Mouse (Mus musculus) adipocyte (in vitro differentiated cells): ENCODE results near the gene Tnfrsf14.

Experiments
- DNase-seq: peaks from one replicate; pipeline ENCODE4 v3.0.0-alpha.2; 2016; ENCODE audit warnings: low spot score

Tnfrsf14 gene

DNA sequence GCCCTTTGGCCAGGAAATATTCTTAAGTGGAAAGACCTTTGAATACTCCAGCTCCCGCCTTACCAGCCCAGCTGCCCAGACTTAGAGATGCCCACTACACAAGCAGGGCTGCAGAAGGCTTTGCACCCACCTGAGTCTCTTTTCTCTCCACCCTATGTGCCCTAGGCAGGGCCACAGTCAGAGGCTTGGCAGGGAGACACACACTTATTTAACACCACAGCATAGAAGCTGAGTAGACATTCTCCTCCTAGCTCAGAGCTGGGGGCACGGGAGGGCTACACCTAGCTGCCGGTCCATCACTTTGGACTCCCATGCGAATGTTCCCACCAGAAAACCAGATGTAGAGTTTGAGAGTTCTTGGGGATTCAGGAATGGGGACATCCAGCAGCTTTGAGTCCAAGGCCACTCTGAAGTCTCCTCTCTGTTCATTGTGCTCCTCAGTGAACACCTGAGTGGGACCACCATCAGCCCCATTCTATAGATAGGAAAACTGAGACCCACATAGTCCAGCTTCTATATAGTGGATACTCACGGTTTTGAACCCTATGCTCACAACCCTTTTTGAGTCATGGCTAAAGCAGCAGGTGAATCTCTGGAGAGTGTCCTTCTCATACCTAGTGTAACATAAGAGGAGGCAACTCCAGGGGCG lies 20.7 kb upstream of the Tnfrsf14 start:
- no peak for DNase-seq

DNA sequence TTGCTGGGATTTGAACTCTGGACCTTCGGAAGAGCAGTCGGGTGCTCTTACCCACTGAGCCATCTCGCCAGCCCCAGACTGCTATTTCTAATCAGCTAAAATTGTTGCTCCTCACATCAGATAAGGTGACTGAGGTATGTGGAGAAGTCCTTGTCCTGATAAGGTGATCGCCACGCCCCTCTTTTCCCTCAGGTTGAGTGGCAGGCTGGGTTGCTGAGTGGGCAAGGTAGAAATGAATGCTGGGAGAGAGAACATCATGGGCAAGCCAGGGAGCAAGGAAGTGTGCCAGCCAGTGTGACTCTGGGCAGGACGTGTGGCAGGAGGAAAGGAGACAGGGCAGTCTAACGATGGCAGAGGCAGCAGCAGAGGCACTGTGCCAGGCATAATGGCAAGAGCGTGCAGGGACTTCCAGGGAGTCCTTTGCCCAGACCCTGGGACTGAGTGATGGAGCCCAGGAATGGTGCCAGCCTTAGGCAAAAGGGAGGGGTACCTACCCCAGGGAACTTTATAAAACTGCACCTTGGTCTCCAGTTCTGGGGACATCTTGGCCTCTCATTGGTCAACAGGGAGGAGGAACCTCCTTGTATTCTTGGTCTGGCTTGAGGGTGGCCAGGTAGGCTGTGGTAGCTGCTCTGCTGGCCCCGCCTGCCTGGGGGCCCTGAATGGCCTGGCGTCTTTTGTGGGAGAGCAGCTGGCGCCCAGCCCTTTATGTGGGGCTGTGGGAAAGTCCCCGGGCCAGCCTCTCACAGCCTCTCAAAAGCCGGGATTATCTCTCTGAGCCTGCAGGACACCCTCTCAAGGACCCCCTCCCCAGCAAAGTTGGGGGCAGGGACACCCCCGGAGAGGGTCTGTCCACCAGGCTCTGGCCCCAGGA lies 19.9 kb upstream of the Tnfrsf14 start:
- no peak for DNase-seq

DNA sequence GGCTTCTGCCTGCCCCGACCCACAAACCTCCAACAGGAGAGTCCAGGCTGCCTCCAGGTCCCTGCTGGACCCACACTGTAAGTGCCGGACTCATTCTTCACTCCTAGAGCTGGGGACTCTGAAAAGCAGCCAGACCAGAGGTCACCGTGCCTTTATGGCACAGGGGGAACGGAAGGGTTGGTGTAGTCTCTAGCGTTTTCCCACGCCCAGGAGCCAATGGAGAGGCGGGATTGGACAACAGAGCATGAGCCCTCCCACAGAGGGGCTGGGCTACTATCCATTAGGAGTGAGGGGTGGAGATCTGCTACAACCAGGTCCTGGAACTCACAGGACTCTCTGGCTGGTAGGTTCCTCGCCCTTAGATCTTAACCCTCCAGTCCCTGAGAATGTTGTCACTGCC lies 18.0 kb upstream of the Tnfrsf14 start:
- DNase-seq = peak; percentile 75

DNA sequence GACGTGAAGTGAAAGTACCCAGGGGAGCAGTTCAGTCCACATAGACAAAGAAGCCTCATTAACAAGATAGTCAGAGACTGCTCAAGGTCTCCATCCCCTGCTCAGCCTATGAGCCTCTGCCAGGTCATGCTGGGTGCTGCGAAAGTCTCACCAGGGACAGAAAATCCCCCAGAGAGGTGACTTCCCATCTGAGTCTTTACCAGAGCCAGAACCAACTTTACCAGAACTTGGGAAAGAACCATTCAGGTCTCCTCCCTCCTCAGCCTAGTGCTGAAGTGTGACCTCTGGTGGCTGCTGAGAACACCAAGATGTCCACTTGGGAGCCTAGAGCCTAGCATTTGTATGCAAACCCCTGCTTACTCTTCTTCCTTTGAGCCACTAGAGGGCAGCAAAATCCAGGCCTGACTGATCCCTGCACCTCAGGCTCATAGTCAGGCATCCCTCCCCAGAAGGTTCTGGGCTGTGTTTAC lies 15.8 kb upstream of the Tnfrsf14 start:
- DNase-seq = peak; percentile 92

DNA sequence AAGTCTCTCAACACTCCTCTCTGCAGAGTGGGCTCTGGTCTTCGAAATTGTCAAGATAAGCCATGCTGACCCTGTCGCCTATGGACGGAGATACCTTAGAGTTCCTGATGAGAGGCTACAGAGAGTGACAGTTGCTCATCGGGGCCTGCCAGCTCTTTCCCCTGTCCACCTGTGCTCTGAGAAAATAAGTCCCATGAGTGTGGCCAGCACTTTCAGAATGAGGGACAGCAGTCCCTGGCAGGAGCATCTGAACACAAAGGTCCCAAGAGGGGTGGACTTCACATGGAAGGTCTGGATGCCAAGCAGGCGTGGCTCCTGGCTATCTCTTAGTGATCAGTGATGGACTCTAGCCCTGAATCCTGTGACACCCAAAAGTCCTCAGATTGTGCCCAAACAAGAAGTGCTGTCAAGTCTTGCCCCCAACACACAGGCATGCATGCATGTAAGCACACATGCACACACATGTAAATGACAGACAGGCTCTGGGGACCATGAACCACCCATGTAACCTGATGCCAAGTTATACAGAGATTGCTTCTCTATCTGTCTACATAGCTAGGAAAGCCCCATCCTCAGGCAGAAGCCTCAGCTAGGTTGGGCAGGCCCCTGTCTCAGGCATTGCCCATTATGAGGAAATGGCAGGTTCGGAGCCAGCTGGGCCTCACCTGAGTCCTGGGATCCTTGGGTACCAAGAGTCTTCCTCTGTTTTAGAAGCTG lies 15.1 kb upstream of the Tnfrsf14 start:
- no peak for DNase-seq

DNA sequence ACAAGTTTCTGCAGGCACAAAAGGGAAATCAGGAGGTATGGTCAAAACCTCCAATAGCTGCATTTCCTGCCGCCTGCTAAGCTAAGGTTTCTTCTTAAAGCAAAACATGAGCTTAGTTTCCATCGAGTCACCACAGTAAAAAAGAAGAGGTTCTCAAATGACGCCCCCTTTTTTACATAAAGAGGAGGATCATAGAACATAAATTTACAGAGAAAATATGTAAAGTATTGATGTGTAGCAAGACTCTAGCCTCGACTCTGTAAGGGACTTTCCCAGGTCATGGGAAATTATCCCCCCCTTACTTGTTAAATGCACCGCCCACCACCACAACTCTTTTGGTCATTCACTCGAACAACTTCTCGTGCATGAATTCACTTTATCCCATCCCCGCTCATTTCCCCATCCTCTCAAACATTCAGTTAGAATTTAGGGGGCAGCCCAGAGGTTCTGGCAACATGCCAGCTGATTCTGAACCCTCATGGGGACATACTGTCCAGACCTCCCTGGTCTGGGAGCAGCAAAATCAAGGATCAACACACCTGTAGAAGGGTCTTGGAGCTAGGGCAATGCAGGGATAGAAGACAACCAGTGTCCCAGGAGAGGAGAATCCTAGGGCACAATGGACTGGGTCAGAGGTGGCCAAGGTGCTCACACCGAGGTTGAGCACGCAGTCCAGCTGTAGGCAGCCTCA lies 14.4 kb upstream of the Tnfrsf14 start:
- DNase-seq = no peak

DNA sequence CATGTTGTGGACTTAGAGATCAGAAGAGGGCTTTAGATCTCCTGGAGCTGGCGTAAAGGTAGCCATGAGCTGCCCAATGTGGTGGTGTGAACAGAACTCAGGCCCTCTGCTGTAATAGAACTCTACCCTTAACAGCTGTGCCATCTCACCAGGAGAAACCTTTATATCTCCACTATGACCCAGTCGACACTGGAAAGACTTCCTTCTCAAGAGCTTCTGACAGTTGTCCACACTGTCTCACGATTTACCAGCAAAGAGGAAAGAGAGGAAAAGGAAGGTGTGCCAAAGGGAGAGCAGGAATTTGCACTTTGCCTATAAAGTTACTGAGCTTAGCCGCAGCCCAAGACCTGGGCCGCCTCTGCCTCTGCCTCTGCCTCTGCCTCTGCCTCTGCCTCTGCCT lies 13.5 kb upstream of the Tnfrsf14 start:
- DNase-seq = no peak

DNA sequence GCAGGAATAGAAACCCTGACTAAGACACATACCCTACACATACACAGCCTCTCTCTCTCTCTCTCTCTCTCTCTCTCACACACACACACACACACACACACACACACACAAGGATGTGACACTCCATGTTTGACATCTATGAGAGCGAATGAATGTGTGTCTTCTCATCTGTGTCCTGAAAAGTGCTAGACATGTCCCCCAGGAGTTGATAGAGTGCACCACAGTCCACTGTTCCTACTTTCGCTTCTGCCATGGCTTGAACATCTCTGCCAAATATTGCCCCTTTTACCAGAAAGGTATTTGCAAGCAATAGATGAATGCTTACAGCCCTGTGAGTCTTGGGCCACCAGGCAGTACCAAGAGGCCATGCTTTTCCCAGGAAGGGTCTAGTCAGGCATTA lies 11.8 kb upstream of the Tnfrsf14 start:
- no peak for DNase-seq

DNA sequence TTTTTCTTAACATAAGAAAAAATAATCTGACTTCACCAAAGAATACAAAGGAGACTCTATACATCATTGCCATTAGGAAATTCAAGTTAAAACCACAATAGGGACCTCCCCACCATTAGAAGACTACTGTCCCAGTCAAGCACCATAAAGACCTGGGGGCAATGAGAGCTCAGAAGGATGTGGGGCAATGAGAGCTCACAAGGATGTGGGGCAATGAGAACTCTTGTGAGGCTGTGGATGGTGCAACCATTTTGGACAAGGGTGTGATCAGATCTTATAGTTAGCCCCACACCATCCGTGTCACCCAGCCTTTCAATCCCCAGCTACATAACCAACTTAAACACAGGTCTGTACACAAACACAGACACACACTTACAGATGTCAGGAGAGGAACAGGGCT lies 9.4 kb upstream of the Tnfrsf14 start:
- DNase-seq = no peak

DNA sequence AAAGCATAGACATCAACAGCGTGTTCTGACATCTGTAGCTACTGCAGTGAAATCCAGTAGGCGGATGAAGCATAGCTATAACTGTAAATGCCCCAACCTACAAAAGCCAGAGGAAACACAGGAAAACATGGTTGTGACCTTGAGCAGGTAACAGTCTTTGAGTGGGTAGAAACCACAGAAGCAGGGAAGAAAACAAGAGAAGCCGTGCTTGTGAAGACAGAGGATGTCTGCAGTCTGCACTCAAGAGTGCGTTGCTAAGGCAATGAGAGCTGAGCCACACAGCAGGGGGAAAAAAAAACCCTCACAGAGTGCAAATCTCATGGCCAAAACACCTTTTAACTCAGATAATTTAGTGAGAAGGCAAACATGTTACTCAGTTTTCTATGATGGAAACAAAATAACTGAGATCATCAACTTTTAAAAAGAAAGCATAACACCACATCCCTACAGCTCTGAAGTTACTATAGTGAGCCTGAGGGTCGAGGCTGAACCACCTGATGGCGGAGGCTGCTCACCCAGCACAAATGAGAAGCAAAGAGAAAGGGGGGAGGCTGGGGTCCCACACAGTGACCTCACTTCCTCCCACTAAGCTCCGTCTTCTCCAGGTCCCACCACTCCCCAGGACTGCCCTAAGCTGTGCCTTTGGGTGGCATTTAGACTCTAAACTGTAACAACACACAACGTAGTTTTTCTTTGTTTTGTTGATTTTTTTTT lies 8.3 kb upstream of the Tnfrsf14 start:
- DNase-seq = no peak

DNA sequence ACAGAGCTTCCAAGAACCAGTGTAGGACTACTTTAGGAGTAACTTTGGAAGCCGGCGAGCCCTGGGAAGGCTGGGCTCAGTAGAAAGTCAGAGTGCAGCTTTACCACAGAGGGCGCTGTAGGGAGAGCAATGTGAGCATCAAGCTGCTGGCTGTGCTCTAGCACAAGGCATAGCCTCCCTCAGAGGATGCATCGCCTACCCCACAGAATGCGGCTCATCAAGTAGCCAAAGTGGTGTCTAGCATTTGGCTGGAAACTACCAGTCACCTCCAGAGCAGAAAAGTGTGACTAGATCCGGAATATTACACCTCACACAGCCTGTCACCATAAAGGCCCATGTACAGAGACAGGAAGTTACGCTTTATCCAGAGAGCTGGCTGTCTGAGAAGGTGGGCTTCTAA lies 7.4 kb upstream of the Tnfrsf14 start:
- no peak for DNase-seq

DNA sequence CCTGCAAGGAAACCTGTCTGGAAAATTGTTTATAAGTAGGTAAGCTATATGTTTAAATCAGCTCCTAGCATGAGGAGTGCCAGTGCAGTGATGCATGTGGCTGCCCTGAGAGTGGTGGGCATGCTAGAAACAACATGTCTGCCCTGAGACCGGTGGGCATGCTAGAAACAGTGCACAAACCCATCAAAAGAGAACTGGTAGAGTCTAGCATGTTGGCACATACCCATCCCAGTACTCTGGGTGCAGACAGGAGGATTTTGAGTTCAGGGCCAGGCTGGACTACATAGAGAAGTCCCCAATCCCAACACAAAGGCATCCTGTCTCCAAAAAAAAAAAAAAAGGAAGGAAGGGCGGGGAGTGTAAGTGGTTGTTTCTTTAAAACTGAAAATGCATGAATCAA lies 6.4 kb upstream of the Tnfrsf14 start:
- no peak for DNase-seq

DNA sequence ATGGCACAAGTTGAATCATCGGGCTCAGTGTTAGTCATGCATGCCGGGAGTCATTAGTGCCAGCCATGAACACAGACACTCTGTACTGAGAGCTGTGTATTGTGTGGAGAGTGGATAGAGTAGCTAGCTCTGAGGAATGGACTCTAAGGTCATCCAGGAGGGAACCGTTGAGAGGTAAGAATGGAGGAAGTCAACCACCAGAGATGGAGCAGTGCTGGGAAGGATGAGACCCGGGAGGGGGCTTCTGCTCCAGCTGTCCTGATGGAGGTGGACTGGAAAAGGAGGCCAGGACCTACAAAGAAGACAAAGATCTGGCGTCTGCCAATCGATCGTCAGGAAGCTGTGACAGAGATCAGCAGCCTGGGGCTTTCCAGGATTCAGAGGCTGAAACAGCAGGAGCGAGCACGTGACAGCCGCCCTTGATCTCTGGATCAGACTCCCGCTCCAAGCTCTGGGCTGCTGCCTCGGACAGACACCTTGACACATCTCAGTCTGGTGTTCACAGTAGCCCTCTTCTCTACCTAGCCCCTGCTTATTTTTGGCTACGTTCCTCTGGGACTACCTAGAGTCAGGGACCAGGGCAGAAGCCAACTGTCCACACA lies 5.0 kb upstream of the Tnfrsf14 start:
- DNase-seq = no peak

DNA sequence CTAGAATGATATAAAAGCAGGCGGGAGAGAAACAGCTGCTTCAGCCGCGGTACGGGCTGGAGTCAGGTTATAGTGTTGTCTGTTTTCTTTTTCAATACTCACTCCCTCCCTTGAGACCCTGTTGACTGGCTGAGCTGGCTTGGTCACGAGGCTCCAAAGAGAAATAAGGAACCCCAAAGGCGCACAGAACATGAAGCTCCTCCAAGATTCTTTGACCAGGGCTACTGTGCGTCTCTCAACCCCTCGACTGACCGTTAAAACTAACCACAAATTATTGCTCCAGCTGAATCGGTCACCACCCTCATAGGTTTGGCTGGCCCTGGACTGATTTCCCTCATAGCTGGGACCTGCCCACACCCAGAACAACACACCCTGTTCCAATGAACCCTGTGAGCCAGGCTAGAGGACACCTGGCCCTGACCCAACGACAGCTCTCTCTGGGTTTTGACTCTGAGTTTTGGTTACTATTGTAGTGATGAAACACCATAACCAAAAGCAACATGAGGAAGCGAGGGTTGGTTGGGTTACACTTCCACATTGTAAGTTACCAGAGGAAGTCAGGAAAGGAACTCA lies 811 bp upstream of the Tnfrsf14 start:
- peak; percentile 80 for DNase-seq

DNA sequence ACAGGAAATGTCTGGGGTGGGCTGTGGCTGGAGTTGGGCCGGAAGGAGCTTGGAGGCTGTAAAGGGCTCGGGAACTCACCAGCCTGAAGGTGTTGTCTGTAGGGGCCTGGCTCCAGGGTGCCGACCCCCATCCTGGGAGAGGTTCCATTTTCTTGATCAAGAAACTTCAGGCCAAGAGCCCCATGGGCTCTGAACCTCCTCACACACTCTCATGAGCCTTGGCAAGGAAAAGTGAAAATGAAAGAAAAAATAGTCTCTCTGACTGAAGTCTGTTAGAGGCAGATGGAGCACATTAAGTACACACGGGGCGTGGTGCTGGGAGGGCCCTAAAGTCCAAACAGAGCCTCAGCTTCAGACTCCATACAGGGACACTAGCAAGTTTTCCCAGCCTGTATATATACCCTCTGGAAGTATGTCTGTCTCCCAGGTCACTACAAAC lies 445 bp downstream of the Tnfrsf14 start:
- peak; percentile 65 for DNase-seq

DNA sequence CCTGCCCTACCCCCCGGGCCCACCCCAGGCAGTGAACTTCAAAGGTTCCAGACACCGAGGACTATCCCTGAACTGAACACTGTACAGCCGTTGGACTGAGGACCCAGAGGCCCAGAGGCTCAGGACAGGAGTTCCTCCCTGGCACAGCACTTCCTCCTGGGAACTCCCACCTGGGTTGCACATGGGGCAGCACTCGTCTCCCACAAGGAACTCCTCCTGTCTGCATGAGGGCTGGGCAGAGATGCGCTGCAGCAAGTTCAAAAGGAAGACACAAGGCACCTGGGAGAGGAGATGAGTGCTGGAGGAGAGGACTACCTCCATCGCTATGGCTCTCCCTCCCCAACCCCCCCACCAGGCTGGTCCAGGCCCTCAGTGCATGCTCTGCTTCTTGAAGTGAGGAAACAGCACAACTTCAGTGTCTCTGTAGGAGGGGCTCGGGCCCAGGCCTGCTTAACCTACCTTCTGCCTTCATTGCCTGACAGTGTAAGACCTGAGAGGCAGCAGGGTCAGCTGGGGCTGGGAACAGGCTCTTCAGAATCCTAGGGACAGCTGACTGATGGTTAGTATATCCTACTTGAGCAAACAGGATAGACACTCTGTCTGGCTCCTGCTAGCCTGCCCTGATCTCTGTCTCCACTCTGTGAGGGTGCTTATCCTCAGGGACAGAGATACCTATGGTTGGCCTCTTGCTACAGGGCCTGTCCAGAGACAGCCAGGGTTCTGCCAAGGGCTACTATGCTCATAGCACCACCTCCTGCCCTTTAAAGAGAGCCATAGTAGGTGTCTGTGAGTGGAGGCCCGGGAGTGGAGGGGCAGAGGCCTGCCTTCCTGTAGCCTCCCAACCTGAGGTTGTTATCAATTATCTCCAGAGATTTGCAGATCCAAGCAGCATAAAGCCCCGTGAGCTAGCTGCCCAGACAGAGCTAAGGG lies 1.1 kb downstream of the Tnfrsf14 start:
- no peak for DNase-seq

DNA sequence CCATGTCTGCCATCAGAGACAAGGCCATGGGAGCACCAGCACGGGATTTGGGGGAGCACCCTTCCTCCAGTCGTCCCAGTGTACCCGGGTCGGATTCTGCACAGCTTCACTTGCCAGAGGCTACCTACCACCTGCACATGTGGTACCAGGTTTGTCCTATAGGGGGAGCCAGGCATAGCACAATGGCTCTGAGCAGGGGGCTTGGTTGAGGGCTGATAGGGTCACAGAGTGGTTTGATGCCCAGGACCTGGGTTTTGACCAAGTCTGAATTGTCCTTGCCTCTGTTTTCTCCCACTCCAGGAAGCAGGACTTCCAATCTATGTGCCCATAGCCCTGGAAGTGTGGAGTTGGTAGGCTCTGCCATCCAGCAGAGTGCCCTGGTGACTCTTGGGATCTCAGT lies 3.0 kb downstream of the Tnfrsf14 start:
- no peak for DNase-seq

DNA sequence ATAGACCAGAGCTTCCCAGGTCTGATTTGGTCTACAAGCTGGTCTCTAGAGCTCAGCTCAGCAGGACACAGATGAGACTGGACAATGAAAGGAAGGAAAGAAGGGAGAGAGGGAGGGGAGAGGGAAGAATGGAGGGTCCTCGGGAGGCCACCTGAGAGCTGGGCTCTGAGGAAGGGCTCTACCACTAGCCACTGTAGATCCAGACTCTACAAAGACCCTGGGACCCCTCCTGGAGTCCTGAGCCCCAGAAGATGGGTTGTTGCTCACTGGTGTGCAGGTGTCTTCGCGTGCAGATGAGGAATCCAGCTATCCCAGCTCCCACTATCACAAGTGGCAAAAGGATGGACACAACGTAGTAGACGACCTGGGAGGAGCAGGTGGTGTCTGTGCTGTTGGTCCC lies 5.4 kb downstream of the Tnfrsf14 start:
- no peak for DNase-seq

DNA sequence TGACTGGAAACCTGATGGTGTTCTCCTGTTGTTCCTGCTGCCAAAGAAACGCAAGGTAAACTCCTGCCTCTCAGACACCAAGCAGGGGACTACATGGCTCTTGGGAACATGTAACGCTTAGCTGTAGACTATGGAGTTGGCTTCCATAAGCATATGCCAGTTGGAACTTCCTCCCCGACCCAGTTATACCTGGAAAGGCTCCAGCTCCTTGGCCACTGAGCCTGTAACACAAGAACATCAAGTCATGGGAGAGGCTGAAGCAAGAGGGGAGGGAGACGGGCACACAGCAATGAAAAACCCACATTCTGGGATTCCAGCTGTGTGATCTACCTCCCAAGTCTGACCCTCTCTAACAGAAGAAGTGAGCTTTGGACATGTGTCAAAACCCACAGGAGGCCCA lies 6.1 kb downstream of the Tnfrsf14 start:
- peak; percentile 80 for DNase-seq

DNA sequence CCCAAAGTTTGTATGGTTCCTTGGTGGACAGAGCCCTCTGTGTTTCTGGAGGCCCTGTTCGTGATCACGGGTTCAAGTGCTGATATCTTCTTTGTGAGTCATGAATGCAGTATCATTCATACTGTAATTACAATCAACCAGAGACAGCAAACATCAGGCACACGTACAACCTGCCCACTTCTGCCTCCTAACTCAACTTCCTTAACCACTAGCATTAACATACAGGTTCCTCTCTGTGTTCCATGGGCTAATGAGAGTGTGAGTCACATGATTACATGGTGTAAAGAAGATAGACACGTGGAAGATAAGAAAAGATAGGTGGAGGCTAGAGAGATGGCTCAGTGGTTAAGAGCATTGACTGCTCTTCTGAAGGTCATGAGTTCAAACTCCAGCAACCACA lies 11.7 kb downstream of the Tnfrsf14 start:
- no peak for DNase-seq
